In the genomic region with DNA sequence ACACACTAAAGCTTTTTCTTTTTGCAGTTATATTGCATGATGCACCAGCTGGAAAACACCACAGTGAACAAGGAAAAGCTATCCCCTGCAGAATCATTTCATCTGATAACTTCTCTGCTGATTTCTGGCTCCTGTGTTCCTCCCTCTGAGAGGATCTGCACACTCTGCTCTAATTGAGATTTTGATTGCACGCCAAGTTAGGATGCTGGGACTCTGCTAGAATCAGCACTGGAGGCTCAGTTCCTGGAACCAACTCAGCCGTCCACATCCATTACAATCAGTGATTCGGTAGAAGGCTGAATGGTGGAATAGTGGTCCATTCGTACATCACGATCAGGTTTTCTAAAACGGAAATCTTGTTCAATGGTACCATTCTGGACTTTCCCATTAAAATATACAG, we compare ENCODE assay signal across 14 mouse cellular contexts.
DNase-seq lines count a peak whose midpoint lies in the region.
"Had no signal": no experiment of that assay in that cellular context is flagged by ENCODE, and none has a peak within 500 bp of the region (broad histone marks: within the 10 kb centered on the region; RNA-seq: fewer than 3 reads in every experiment).

No protein-coding gene starts in this region.

- peak; percentile 30 to 48 for DNase-seq in cerebellum, postnatal 25 days
- no peak for DNase-seq in cerebellum, adult 11-12 months
- peak; percentile 37 to 76 for DNase-seq in layer of hippocampus, adult 18-20 months (ENCODE audit: low spot score in 2 of 2)
- no peak for DNase-seq in layer of hippocampus, postnatal 10 days (ENCODE audit: low spot score in 2 of 2)
- DNase-seq in brain, adult 2 months (ENCODE audit: low read depth, low spot score), result peak; percentile 69
- peak; percentile 17 to 32 for DNase-seq in layer of hippocampus, adult 8-10 months (ENCODE audit: low spot score in 2 of 2)
- DNase-seq in urinary bladder, adult 2 months (ENCODE audit: low spot score), result no peak
- DNase-seq: adrenal gland, adult 8-10 months; B cell, adult 2 months; heart, postnatal 4 days; kidney, adult 8-10 months; kidney, postnatal 10 days; right cerebral cortex, postnatal 25 days; spleen, adult 18-20 months had no signal

Comparison
In these comparisons a context has a peak if more than half of its experiments do, and no peak if none do; other contexts are left out.
1. DNase-seq: peak in cerebellum, postnatal 25 days (2 of 2), layer of hippocampus, adult 18-20 months (2 of 2), brain, adult 2 months (single experiment) and layer of hippocampus, adult 8-10 months (2 of 2); none in cerebellum, adult 11-12 months (single experiment), layer of hippocampus, postnatal 10 days (0 of 2) and urinary bladder, adult 2 months (single experiment).